Mouse (Mus musculus) CH12.LX (cell line): ENCODE measurements at regions not wholly inside any gene's neighbourhood (a gene's known extent, or its start where the extent isn't known, plus 50 kb on each side); places are given as distances from the start of the nearest gene placed in this dataset.

Experiments used
- DNase-seq: peaks from one replicate; pipeline ENCODE4 v3.0.0-alpha.2; 2013; ENCODE audit errors: extremely low read depth
- H3K27ac ChIP-seq: 2 replicates; pipeline ENCODE4 v1.5.1; 2012; ENCODE audit warnings: low read depth, mild to moderate bottlenecking, control low read depth, moderate library complexity; ENCODE audit not compliant: insufficient read depth
- H3K27me3 ChIP-seq: replicated peaks from 2 replicates; pipeline ENCODE3; 2012; ENCODE audit warnings: inconsistent platforms
- H3K36me3 ChIP-seq, 2 experiments: replicated peaks in 1 of 2; 2 replicates each; pipeline versions ENCODE3 to v1.6.1; 2012; ENCODE audit warnings: inconsistent platforms in 1 of 2, low read length in 1 of 2, mild to moderate bottlenecking in 1 of 2, mixed read lengths in 1 of 2, moderate library complexity in 1 of 2; ENCODE audit not compliant: control insufficient read depth in 1 of 2, insufficient read depth in 1 of 2
- H3K4me1 ChIP-seq, 2 experiments: 2 replicates each; pipeline ENCODE4 v1.6.1; 2012; ENCODE audit warnings: inconsistent platforms in 1 of 2, moderate library complexity in 1 of 2; ENCODE audit not compliant: insufficient read depth in 2 of 2, control insufficient read depth in 1 of 2
- H3K4me2 ChIP-seq: 2 replicates; pipeline ENCODE4 v1.6.1; 2012; ENCODE audit warnings: low read depth, mild to moderate bottlenecking, control low read depth; ENCODE audit not compliant: poor library complexity, insufficient read depth, severe bottlenecking
- H3K4me3 ChIP-seq, 3 experiments: fragments of 150-350 bp in 1 of 3; sonication (generic) in 1 of 3; replicated peaks in 1 of 3; 2 replicates each; pipeline versions ENCODE3 to v1.5.1; 2011 to 2012; ENCODE audit warnings: low read depth in 2 of 3, low read length in 2 of 3, mild to moderate bottlenecking in 2 of 3, moderate library complexity in 2 of 3, control low read depth in 1 of 3, improper control_type of control experiment in 1 of 3, inconsistent platforms in 1 of 3, mixed read lengths in 1 of 3; ENCODE audit not compliant: poor library complexity in 1 of 3
- H3K79me2 ChIP-seq: replicated peaks from 2 replicates; pipeline ENCODE4 v1.6.1; 2012; ENCODE audit warnings: mild to moderate bottlenecking, moderate library complexity; ENCODE audit not compliant: control insufficient read depth, poor library complexity, insufficient read depth, severe bottlenecking; ENCODE audit errors: extremely low read depth
- H3K9ac ChIP-seq: 2 replicates; pipeline ENCODE4 v1.6.1; 2012; ENCODE audit warnings: low read depth, mild to moderate bottlenecking, control low read depth, moderate library complexity; ENCODE audit not compliant: insufficient read depth
- H3K9me3 ChIP-seq: replicated peaks from 2 replicates; pipeline ENCODE3; 2012; ENCODE audit warnings: low read length, inconsistent platforms, mixed read lengths
- CHD1 ChIP-seq: IDR thresholded peaks from 2 replicates; pipeline ENCODE4 v1.6.1; 2012; ENCODE audit warnings: low read depth, low read length, improper control_type of control experiment, inconsistent platforms
- CHD2 ChIP-seq: IDR thresholded peaks from 2 replicates; pipeline ENCODE4 v1.6.1; 2011; ENCODE audit warnings: low read length, improper control_type of control experiment
- E2F4 ChIP-seq: IDR thresholded peaks from 2 replicates; pipeline ENCODE4 v1.6.1; 2011; ENCODE audit warnings: low read depth, low read length, improper control_type of control experiment; ENCODE audit not compliant: insufficient replicate concordance
- ELF1 ChIP-seq: IDR thresholded peaks from 2 replicates; pipeline ENCODE4 v1.6.1; 2014; ENCODE audit warnings: low read depth, mild to moderate bottlenecking, inconsistent platforms, low read length, improper control_type of control experiment
- EP300 ChIP-seq: IDR thresholded peaks from 2 replicates; pipeline ENCODE4 v1.6.1; 2011; ENCODE audit warnings: low read length, improper control_type of control experiment
- HCFC1 ChIP-seq: IDR thresholded peaks from 2 replicates; pipeline ENCODE4 v1.6.1; 2012; ENCODE audit warnings: low read depth, mild to moderate bottlenecking, inconsistent platforms, low read length, improper control_type of control experiment
- JUND ChIP-seq: conservative IDR thresholded peaks from 2 replicates; pipeline ENCODE4 v1.6.1; 2011; ENCODE audit warnings: low read depth, low read length, improper control_type of control experiment
- KAT2A ChIP-seq: IDR thresholded peaks from 2 replicates; pipeline ENCODE4 v1.6.1; 2012; ENCODE audit warnings: low read length, improper control_type of control experiment, inconsistent platforms; ENCODE audit not compliant: insufficient replicate concordance
- MAFK ChIP-seq: IDR thresholded peaks from 2 replicates; pipeline ENCODE4 v1.6.1; 2011; ENCODE audit warnings: low read length, improper control_type of control experiment; ENCODE audit not compliant: insufficient replicate concordance
- MAX ChIP-seq: IDR thresholded peaks from 2 replicates; pipeline ENCODE4 v1.6.1; 2011; ENCODE audit warnings: low read length, improper control_type of control experiment
- MAZ ChIP-seq: IDR thresholded peaks from 2 replicates; pipeline ENCODE4 v1.6.1; 2012; ENCODE audit warnings: low read depth, mild to moderate bottlenecking, inconsistent platforms, low read length, improper control_type of control experiment, moderate library complexity
- MEF2A ChIP-seq: IDR thresholded peaks from 2 replicates; pipeline ENCODE4 v1.6.1; 2014; ENCODE audit warnings: low read depth, mild to moderate bottlenecking, inconsistent platforms, low read length, improper control_type of control experiment, borderline replicate concordance
- NELFE ChIP-seq: IDR thresholded peaks from 2 replicates; pipeline ENCODE4 v1.6.1; 2011; ENCODE audit warnings: low read depth, low read length, improper control_type of control experiment
- PAX5 ChIP-seq: IDR thresholded peaks from 2 replicates; pipeline ENCODE4 v1.6.1; 2012; ENCODE audit warnings: low read length, inconsistent platforms, mixed read lengths
- POLR2A ChIP-seq: IDR thresholded peaks from 2 replicates; pipeline ENCODE4 v1.6.1; 2011; ENCODE audit warnings: low read depth, mild to moderate bottlenecking, improper control_type of control experiment, low read length
- POLR2AphosphoS2 ChIP-seq: IDR thresholded peaks from 2 replicates; pipeline ENCODE4 v1.6.1; 2011; ENCODE audit warnings: low read depth, low read length, improper control_type of control experiment
- RAD21 ChIP-seq: IDR thresholded peaks from 2 replicates; pipeline ENCODE4 v1.6.1; 2011; ENCODE audit warnings: low read depth, mild to moderate bottlenecking, low read length, improper control_type of control experiment, moderate library complexity
- SIN3A ChIP-seq: IDR thresholded peaks from 2 replicates; pipeline ENCODE4 v1.6.1; 2012; ENCODE audit warnings: low read length, improper control_type of control experiment, inconsistent platforms
- TBP ChIP-seq: conservative IDR thresholded peaks from 2 replicates; pipeline ENCODE4 v1.6.1; 2011; ENCODE audit warnings: low read depth, low read length, improper control_type of control experiment
- USF1 ChIP-seq: IDR thresholded peaks from 2 replicates; pipeline ENCODE4 v1.6.1; 2014; ENCODE audit warnings: low read depth, mild to moderate bottlenecking, inconsistent platforms, low read length, improper control_type of control experiment
- ZC3H11A ChIP-seq: IDR thresholded peaks from 2 replicates; pipeline ENCODE4 v1.6.1; 2012; ENCODE audit warnings: low read depth, mild to moderate bottlenecking, inconsistent platforms, low read length, improper control_type of control experiment
- ZKSCAN1 ChIP-seq: IDR thresholded peaks from 2 replicates; pipeline ENCODE4 v1.6.1; 2012; ENCODE audit warnings: low read depth, inconsistent platforms, low read length, improper control_type of control experiment, borderline replicate concordance
- ZMIZ1 ChIP-seq: IDR thresholded peaks from 2 replicates; pipeline ENCODE4 v1.6.1; 2012; ENCODE audit warnings: low read depth, mild to moderate bottlenecking, inconsistent platforms, low read length, improper control_type of control experiment
- ZNF384 ChIP-seq: IDR thresholded peaks from 2 replicates; pipeline ENCODE4 v1.6.1; 2012; ENCODE audit warnings: low read depth, low read length, improper control_type of control experiment, inconsistent platforms
- dilution Hi-C: fragments of 300-500 bp; cut with MboI; formaldehyde crosslinking; loops from 2 replicates; pipeline ENCODE4 v1.14.3; 2020; ENCODE audit warnings: low sequenced_read_pairs; ENCODE audit not compliant: extremely low pct_unique_long_range_greater_than_20kb, extremely low pct_ligation_motif_present
- in situ Hi-C: fragments of 300-500 bp; cut with MboI; formaldehyde crosslinking; loops from 3 replicates; pipeline ENCODE4 v1.14.3; 2019; ENCODE audit warnings: low sequenced_read_pairs, low pct_ligation_motif_present, low pct_unique_long_range_greater_than_20kb, mixed read lengths

DNA sequence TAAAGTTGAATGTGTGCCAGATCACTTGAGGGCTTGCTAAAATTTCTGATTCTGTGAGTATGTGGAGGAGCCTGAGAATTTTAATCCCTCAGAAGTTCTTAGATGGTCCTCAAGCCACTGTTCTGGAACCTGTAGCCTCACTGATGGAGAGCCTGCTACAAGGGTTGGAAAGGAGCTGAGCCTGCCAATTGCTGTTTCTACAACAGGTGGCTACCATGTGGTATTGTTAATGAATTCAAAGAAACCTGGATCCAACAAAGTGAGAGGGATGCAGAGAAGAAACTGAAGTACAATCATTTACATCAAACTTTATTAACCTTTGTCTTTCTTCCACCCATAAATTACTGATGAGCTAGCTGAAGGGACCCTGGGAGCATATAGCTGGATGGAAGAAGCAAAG is 416.5 kb upstream of the Cd180 start:
- Histone ChIP-seq H3K4me1 (no peaks in the 10 kb centered on the region), H3K9ac (no peak overlapping the region), H3K79me2 (no peaks in the 10 kb centered on the region), H3K4me2 (no peak overlapping the region), H3K36me3 (no peaks in the 10 kb centered on the region), H3K4me3 (no peak overlapping the region), H3K27ac (no peak overlapping the region), H3K9me3 (no peaks in the 10 kb centered on the region), H3K27me3 (no peaks in the 10 kb centered on the region)
- DNase-seq: no peak
- TF ChIP-seq USF1 (no peak), CHD2 (no peak), JUND (no peak), SIN3A (no peak), HCFC1 (no peak), EP300 (no peak)
- in situ Hi-C loops (no loop called here), dilution Hi-C loops (no loop called here)

DNA sequence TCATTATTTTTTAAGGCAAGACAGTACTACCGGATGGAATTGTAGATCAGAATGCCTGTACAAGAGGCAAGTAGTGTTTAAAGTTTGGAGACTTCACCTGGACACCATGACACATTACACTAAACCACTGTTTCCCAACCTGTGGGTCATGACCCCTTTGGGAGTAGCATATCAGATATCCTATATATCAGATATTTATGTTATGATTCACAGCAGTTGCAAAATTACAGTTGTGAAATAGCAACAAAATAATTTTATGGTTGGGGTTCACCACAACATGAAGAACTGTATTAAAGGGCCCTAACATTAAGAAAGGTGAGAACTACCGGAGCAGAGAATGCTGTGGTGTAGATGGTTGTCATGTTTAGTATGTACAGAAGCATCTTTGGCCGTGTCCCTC is 413.2 kb upstream of the Cd180 start:
- TF ChIP-seq HCFC1 (no peak), ZC3H11A (no peak), MEF2A (no peak), EP300 (no peak), E2F4 (no peak), NELFE (no peak), KAT2A (no peak), TBP (no peak), POLR2AphosphoS2 (no peak)
- no peak overlapping the region for H3K27ac ChIP-seq
- no peak overlapping the region for H3K9ac ChIP-seq
- H3K36me3 ChIP-seq: no peaks in the 10 kb centered on the region
- no peak for DNase-seq
- dilution Hi-C loops: no loop called here
- no peaks in the 10 kb centered on the region for H3K4me1 ChIP-seq
- H3K27me3 ChIP-seq: no peaks in the 10 kb centered on the region
- no peak overlapping the region for H3K4me2 ChIP-seq
- in situ Hi-C loops: no loop called here
- no peaks in the 10 kb centered on the region for H3K79me2 ChIP-seq
- no peaks in the 10 kb centered on the region for H3K9me3 ChIP-seq
- H3K4me3 ChIP-seq: no peak overlapping the region

DNA sequence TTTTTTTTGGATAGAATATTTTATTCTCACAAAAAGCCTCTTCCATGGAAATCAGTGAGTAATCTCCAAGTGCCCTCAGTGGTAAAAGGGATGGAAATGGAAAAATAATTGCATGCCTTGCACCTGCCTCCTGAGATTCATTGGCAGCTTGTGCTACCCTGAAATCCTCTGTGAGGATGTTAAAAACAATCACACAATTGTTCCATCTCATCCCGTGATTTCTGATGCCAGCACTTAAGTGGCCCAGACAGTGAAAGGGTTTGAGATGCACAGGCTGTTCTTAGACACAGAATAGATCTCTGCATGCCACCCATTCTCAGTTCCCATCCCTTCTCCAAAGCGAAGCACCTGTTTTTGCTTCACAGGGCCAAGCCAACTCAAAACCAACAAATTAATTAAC is 398.9 kb upstream of the Cd180 start:
- DNase-seq: no peak
- Histone ChIP-seq H3K4me1 (peaks cover 5 to 6% of the 10 kb centered on the region in 2 experiments; a peak in 3 of 4 replicates), H3K36me3 (no peaks in the 10 kb centered on the region), H3K27ac (no peak overlapping the region), H3K4me2 (no peak overlapping the region), H3K9me3 (no peaks in the 10 kb centered on the region), H3K4me3 (no peak overlapping the region), H3K27me3 (no peaks in the 10 kb centered on the region), H3K9ac (no peak overlapping the region), H3K79me2 (no peaks in the 10 kb centered on the region)
- dilution Hi-C loops: no loop called here
- in situ Hi-C loops: no loop called here
- TF ChIP-seq MAZ: no peak
- no peak for TF ChIP-seq ZNF384
- no peak for TF ChIP-seq ELF1
- no peak for TF ChIP-seq KAT2A
- no peak for TF ChIP-seq MAFK
- no peak for TF ChIP-seq POLR2A
- TF ChIP-seq TBP: no peak
- no peak for TF ChIP-seq PAX5
- TF ChIP-seq SIN3A: no peak
- TF ChIP-seq ZKSCAN1: no peak
- TF ChIP-seq RAD21: no peak
- no peak for TF ChIP-seq ZMIZ1
- TF ChIP-seq JUND: no peak
- TF ChIP-seq MAX: no peak
- no peak for TF ChIP-seq CHD1
